Mouse (Mus musculus) limb, embryonic 14.5 days (tissue): ENCODE measurements at regions not wholly inside any gene's neighbourhood (a gene's known extent, or its start where the extent isn't known, plus 50 kb on each side); places are given as distances from the start of the nearest gene placed in this dataset.

Experiments
- ATAC-seq: fragments of 200-750 bp; cut with Nextera tagmentation; 2 replicates; pipeline ENCODE4 v1.8.0; 2017; ENCODE audit warnings: low read depth, moderate number of reproducible peaks, moderate TSS enrichment; ENCODE audit not compliant: low FRiP score
- DNase-seq: peaks from one replicate; pipeline ENCODE4 v3.0.0-alpha.2; 2015; ENCODE audit warnings: low spot score
- H3K27ac ChIP-seq: fragments of 300-500 bp; sonication (generic); replicated peaks from 2 replicates; pipeline ENCODE4 v1.5.1; 2014; ENCODE audit warnings: low read depth, mild to moderate bottlenecking, low read length, moderate library complexity, mixed read lengths
- H3K27me3 ChIP-seq: fragments of 300-500 bp; sonication (generic); 2 replicates; pipeline ENCODE4 v1.6.1; 2014; ENCODE audit warnings: low read length, mixed read lengths; ENCODE audit not compliant: control insufficient read depth, insufficient read depth
- H3K36me3 ChIP-seq: fragments of 300-500 bp; sonication (generic); 2 replicates; pipeline ENCODE4 v1.6.1; 2014; ENCODE audit warnings: mild to moderate bottlenecking, low read length, moderate library complexity, mixed read lengths; ENCODE audit not compliant: control insufficient read depth, insufficient read depth
- H3K4me1 ChIP-seq: fragments of 300-500 bp; sonication (generic); 2 replicates; pipeline ENCODE4 v1.6.1; 2014; ENCODE audit warnings: antibody characterized with exemption, low read length, mixed read lengths; ENCODE audit not compliant: control insufficient read depth, insufficient read depth
- H3K4me2 ChIP-seq: fragments of 300-500 bp; sonication (generic); replicated peaks from 2 replicates; pipeline ENCODE4 v1.6.1; 2014; ENCODE audit warnings: low read depth, mild to moderate bottlenecking, low read length, moderate library complexity; ENCODE audit not compliant: severe bottlenecking
- H3K4me3 ChIP-seq: fragments of 300-500 bp; sonication (generic); replicated peaks from 2 replicates; pipeline ENCODE4 v1.5.1; 2014; ENCODE audit warnings: low read length
- H3K9ac ChIP-seq: fragments of 300-500 bp; sonication (generic); 2 replicates; pipeline ENCODE4 v1.6.1; 2014; ENCODE audit warnings: mild to moderate bottlenecking, low read depth, low read length, moderate library complexity; ENCODE audit not compliant: severe bottlenecking
- H3K9me3 ChIP-seq: fragments of 300-500 bp; sonication (generic); 2 replicates; pipeline ENCODE4 v1.6.1; 2016; ENCODE audit warnings: low read length; ENCODE audit not compliant: control insufficient read depth
- POLR2A ChIP-seq: fragments of 200-500 bp; IDR thresholded peaks from 2 replicates; pipeline ENCODE4 v1.8.0; 2012; ENCODE audit warnings: inconsistent platforms, mild to moderate bottlenecking, moderate library complexity, borderline replicate concordance; ENCODE audit not compliant: insufficient read depth, insufficient read length; ENCODE audit errors: extremely low read depth
- WGBS: fragments of 180-500 bp; shearing (Covaris S2); extraction: QIAGEN DNeasy Blood & Tissue Kit; methylation state at CpG from one replicate; pipeline ENCODE4 v1.1.7; 2014; 5-methylcytosine and 5-hydroxymethylcytosine counted together

GRCm38 (mm10) chr9:85617177-85617777, 131.9 kb downstream of the Ibtk start:
- no peaks in the 10 kb centered on the region for H3K9me3 ChIP-seq
- peaks cover 7% of the 10 kb centered on the region; the same call in 1 of the 2 replicates for H3K4me1 ChIP-seq
- no peaks in the 10 kb centered on the region for H3K27me3 ChIP-seq
- 57% methylated on average over 2 of the region's 2 CpGs for WGBS
- no peak overlapping the region for H3K4me3 ChIP-seq
- no peak for ATAC-seq
- no peaks in the 10 kb centered on the region for H3K36me3 ChIP-seq
- no peak overlapping the region for H3K27ac ChIP-seq
- H3K9ac ChIP-seq = no peak overlapping the region
- H3K4me2 ChIP-seq = no peak overlapping the region
- no peak for TF ChIP-seq POLR2A
- no peak for DNase-seq

GRCm38 (mm10) chr9:85616266-85616869, 132.8 kb downstream of the Ibtk start:
- no peak overlapping the region for H3K4me2 ChIP-seq
- no peak overlapping the region for H3K9ac ChIP-seq
- H3K4me3 ChIP-seq = no peak overlapping the region
- 71% methylated on average over 12 of the region's 12 CpGs for WGBS
- ATAC-seq (no peak), DNase-seq (no peak)
- H3K27me3 ChIP-seq = no peaks in the 10 kb centered on the region
- H3K36me3 ChIP-seq = no peaks in the 10 kb centered on the region
- H3K9me3 ChIP-seq = no peaks in the 10 kb centered on the region
- no peak for TF ChIP-seq POLR2A
- H3K27ac ChIP-seq = no peak overlapping the region
- peaks cover 7% of the 10 kb centered on the region; the same call in 1 of the 2 replicates for H3K4me1 ChIP-seq

GRCm38 (mm10) chr9:85609152-85609551, 140.0 kb downstream of the Ibtk start:
- no peaks in the 10 kb centered on the region for H3K27me3 ChIP-seq
- no peaks in the 10 kb centered on the region for H3K36me3 ChIP-seq
- no peak overlapping the region for H3K9ac ChIP-seq
- no peak overlapping the region for H3K4me2 ChIP-seq
- ATAC-seq (no peak), DNase-seq (peak; percentile 61)
- no peak overlapping the region for H3K4me3 ChIP-seq
- no peaks in the 10 kb centered on the region; the same call in 1 of the 2 replicates for H3K4me1 ChIP-seq
- no peak for TF ChIP-seq POLR2A
- WGBS = 36% methylated on average over 3 of the region's 3 CpGs
- no peak overlapping the region for H3K27ac ChIP-seq
- no peaks in the 10 kb centered on the region for H3K9me3 ChIP-seq

- H3K27ac ChIP-seq = no peak overlapping the region
- H3K4me3 ChIP-seq = no peak overlapping the region
- no peak for TF ChIP-seq POLR2A
- no peak overlapping the region for H3K4me2 ChIP-seq
- H3K9me3 ChIP-seq = no peaks in the 10 kb centered on the region
- no peak overlapping the region for H3K9ac ChIP-seq
- H3K36me3 ChIP-seq = no peaks in the 10 kb centered on the region
- 39% methylated on average over 2 of the region's 2 CpGs for WGBS
- DNase-seq (peak; percentile 12), ATAC-seq (no peak)
- no peaks in the 10 kb centered on the region for H3K27me3 ChIP-seq
- H3K4me1 ChIP-seq = no peaks in the 10 kb centered on the region
These were observed 152.2 kb downstream of the Ibtk start for GRCm38 (mm10) chr9:85596959-85597358.

- H3K9me3 ChIP-seq = no peaks in the 10 kb centered on the region
- TF ChIP-seq POLR2A = no peak
- WGBS = 85% methylated on average over 4 of the region's 4 CpGs
These were observed 155.3 kb downstream of the Ibtk start for GRCm38 (mm10) chr9:85593867-85594266.

More at GRCm38 (mm10) chr9:85593867-85594266, 155.3 kb downstream of the Ibtk start:
- Histone ChIP-seq H3K4me3 (no peak overlapping the region), H3K9ac (no peak overlapping the region), H3K36me3 (no peaks in the 10 kb centered on the region), H3K27me3 (no peaks in the 10 kb centered on the region), H3K27ac (no peak overlapping the region), H3K4me2 (no peak overlapping the region), H3K4me1 (no peaks in the 10 kb centered on the region)
- no peak for ATAC-seq
- DNase-seq = no peak
